Mouse (Mus musculus): ENCODE measurements around the gene Sema5b. TPM values are rescaled to one million over a fixed set of nuclear protein-coding genes. Genes with fewer than 3 reads are reported as not detected.

Gene Sema5b
- total RNA-seq (2021) = 10 to 100 TPM in 1 of 2 experiments, 1 to 10 TPM in 1; 3.3 to 14.8 TPM
- long read RNA-seq, experiment 1, full-length matches to known transcripts = 1 of 4 reads
- long read RNA-seq, experiment 1, partial matches to known transcripts = 1 of 4 reads
- long read RNA-seq, experiment 1, other reads (novel, unspliced or antisense) = 2 of 4 reads
- long read RNA-seq, experiment 2, partial matches to known transcripts = 3 of 4 reads
- long read RNA-seq, experiment 2, other reads (novel, unspliced or antisense) = 1 of 4 reads

DNA sequence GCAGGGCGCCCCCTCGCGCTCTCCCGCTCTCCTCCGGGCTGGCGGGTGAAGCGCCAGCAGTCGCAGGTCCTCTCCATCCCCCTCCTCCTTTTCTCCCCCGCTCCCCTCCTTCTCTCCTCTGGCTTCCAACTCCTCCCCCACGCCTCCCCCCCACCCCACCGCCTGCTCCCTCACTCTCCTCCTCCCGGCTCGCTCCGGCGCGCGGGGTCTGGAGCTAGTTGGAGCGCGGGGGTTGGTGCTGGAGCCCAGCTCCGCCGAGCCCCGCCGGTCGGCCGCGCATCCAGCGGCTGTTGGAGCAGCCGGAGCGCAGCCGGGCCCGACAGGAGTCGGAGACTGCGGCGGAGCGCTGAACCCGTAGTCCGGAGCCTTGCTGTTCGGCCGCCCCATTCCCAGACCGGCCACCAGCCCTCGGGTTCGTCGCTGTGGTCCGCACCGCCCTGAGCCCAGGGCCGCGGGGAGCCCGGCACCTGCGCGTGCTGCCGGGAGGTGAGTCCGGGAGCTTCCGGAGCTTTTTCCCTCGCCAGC lies at the start of gene Sema5b:
Sema5b (plus strand) TSS at position 29 of the 525 bp plus-strand sequence.
- peak in 1 of 2 experiments; percentile 75 for DNase-seq

DNA sequence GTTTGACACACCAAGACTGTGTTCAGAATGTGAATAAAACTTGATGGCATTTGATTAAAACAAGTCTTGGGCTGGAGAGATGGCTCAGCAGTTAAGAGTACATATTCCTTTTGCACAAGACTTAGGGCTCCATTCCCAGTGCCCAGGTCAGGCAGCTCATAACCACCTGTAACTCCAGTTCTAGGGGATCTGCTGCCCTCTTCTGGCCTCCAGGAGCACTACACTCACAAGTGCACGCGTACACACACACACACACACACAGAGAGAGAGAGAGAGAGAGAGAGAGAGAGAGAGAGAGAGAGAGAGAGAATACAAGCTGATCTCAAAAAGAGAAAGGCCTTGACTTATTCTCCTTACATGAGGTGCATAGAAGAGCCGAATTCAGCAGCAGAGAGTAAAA lies 40.6 kb upstream of the Sema5b start:
- DNase-seq = no peak

DNA sequence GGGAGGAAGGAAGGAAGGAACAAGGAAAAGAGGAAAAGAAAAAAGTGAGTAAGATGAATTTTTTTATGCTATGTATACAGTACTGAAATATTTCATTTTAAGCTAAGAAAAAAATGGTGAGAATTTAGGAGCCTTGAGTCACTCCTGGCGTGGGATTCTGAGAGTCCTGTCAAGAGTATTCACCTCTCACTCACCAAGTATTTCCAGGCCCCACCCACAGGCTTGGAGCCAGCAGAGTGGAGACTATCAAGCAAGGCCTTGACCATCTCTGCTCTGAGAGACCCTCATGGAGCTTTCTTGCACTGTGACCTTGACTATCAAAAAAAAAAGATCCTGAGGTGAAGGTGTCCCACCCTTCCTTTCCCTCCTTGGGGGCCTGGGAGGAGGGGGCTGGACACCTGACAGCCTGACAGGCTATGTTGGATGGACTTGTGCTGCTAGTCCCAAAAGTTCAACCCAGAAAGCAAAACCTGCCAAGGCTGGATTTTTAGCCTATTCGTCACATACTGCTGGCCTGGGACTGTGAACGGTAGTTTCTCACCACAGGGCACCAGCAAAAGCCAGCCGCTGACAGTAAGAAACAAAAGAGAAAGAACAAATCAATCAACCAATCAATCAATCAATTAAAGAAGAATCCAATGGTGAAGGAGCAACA lies 39.7 kb upstream of the Sema5b start:
- no peak for DNase-seq

DNA sequence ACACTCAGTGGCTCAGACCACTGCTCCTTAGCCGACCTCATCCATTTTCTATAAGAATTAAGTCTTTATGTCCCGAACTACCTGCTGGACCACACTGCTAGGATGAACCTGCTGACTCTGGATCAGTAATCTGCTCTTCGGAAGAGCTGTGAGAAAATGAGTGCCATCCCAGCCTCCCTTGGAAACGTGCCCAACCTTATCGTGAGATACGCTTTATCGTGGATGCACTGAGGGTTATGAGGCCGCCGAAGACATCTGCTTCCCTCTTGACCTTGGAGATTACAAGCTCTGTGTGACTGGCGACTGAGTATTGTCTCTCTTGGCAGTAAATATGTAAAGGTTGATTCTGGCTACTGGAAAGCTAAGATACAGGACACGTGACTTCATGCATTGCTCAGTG lies 38.5 kb upstream of the Sema5b start:
- no peak for DNase-seq

DNA sequence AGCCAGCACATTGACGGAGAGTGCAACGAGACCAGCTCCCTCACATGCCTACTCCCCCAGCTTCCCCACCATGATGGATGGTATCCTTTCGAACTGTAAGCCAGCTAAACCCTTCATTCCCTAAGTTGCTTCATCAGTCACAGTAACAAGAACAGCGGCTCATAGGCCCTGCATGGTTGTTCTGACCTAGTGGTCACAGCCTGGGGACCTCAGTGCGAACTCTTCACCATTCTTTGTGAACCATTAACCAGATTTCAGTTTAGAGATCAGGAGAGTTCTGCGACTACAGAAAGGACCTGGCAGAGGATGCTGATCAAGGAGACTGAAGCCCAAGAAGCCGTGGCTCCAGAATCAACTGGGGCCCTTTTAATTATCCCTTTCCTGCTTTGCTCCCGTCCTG lies 36.7 kb upstream of the Sema5b start:
- no peak for DNase-seq

DNA sequence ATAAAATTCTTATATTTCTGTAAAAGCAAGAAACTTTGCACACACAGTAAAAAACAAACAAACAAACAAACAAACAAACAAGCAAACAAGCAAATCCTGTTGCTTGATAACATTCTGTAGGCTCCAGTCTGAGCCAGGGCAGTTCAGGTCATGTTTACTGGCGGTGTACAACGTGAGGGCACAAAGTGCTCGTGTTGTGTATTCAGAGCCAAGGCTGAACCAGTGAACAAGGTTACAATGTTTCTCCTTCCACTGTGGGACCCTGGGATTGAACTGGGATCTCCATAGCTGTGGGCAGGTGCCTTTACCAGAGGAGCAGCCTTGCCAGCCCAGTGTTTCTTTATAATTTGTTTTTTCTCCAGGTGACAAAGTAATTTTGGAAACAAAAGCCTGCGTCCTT lies 35.2 kb upstream of the Sema5b start:
- no peak for DNase-seq

DNA sequence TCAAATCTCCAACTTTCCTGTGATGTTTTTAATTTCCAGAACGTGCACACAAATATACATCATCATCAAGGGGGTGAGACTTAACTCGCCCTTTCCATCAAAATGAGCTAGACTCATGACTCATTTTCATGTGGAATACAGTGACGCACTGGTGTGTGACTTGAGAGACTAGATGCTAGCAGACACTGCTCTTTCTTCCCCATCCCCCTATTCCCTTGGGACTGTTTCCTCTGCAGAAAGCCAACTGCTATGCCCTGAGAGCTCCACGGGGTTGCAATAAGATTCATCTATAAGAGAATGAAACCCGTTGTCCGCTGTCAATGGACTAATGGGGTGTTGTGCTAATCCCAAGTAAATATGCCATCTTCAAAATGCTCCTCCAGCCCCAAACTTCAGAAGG lies 32.4 kb upstream of the Sema5b start:
- DNase-seq = no peak

DNA sequence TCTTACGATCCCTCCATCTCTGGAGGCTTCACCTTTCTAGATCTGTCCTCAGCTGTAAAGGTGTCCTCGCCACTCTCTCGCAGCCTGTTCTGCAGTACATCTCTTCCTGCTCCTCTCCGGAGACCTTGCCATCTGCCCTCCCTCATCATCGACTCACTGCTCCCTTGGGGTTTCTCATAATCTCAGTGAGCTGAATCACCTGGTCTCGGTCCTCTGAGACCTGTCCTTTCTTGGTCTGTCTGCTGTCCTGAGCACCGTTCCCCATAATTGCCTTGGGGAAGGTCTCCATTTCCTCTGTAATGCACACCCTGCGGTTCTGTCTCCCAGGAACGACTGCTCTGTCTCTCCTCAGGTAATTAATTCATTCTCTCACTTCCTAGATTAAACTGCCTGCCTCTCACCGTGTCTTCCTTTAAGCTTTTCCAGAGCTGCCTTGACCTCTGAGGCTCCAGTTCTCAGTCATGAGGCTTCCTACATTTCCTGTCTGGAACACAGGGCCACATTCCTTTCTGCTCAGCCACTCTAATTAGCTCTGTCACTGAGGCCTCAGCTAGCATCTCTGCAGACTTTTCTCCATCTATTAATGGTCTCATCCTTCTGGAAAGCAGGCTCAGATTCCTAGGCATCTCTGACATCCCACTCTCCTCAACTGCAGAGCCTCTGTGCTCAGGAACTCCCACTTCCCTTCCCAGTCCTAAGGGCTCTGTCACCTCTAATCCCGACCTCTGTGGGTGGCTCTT lies 31.4 kb upstream of the Sema5b start:
- no peak for DNase-seq

DNA sequence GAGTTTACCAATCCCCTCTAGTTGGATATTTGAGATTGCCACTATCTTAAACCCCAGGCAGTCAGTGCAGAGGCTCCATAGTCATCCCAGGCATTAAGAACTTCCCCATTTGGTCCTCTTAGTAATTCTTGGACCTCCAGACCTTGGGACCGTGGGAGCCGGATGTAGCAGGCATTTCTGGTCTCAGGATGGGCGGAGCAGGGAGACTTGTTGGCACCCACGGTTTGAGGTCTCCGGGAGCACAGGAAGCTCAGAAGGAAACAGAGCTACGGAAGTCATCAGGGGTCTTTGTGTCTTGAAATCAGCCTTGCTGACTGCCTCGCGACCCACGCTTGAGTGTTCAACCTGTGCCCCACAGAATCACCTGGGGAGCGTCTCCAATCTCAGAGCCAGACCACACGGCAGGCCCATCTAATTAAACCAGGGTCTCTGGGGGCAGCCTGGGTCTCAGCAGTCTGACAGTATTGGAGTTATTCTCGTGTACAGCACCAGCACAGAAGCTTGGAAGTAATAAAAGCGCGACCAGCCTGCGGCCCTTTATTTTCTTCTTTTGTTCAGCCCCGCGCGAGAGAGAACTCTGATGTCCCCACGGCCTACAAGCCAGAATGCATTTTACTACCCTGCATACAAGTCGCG lies 24.9 kb upstream of the Sema5b start:
- DNase-seq = peak; percentile 32 to 33

DNA sequence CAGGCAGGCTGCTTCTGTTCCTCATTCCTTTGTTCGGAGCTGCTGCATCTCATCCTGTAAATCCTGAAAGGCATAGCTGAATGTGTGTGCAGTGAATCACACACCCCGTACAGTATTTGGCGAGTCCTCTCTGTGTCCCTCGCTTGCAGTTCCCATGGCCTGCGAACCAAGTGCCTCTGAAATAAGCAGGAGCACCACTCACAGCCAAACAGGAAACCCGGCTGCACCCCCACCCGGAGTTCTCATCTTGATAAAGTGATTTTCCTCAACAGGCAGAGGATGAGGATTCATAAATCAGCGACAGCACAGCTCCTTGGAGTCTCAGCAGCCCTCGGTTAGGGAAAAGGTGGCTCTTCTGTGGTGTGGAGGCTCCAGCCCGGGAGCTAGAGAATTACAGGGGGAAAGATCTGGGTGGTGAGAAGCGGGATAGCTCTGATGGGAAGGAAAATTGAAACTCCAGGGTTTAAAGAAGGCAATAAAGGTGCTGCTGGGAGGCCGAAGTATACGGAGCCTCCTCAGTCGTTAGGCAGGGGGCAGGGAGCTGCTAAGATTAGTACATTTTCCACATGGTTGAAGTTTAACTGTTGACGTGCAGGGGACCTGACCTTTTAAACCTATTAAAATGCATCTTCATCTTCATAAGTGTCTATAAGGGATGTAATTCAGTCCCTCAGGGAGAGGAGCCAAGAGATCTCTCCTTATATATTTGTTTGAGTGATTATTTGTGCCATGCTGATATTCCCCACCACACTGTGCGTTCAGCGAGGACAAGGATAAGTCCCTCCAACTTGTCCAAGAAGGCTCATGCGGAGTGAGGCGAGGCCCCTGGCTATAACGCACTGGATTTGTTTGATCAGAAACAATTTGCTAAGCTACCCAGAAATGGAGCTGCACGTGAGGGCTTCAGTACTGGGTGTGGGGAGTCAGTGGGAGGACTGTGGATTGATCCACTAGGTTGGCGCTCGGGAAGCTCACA lies 22.7 kb upstream of the Sema5b start:
- DNase-seq = peak; percentile 47 to 68

DNA sequence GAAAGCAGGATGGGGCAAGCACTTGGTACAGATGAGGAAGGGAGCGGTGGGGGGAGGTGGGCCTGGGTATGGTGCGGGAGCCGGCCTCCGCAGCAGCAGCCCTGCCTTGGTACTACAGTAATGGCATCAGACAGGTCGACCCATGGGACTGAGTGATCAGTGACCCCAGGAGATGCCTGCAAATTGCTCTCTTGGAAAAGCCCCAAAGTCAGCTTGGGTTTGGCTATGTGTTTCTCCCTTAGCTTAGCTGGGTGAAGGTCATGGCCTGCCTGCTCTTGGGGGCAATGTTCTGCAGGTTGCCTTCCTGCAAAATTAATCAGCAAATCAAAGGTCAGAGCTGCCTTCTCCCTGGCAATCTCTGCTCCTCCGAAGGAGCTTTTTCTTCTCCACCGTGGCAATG lies 21.7 kb upstream of the Sema5b start:
- DNase-seq = peak in 1 of 2 experiments; percentile 15

DNA sequence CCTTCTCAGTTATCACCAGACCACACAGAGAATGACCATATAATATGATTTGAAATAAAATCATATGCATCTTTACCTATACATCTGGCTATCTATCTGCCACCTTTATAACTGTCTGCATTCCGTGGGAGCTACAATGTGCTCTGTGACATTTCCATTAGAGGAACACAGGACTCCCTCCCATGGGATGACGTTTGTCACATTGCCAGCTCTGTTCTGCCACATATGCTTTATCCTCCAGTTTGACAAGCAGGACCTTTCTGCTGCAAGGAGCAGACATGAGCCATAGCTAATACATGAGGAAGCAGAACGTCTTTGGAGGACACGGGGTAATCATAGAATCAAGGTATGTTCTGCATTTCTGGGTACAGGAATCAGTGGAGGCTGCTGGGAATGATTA lies 16.7 kb upstream of the Sema5b start:
- no peak for DNase-seq

DNA sequence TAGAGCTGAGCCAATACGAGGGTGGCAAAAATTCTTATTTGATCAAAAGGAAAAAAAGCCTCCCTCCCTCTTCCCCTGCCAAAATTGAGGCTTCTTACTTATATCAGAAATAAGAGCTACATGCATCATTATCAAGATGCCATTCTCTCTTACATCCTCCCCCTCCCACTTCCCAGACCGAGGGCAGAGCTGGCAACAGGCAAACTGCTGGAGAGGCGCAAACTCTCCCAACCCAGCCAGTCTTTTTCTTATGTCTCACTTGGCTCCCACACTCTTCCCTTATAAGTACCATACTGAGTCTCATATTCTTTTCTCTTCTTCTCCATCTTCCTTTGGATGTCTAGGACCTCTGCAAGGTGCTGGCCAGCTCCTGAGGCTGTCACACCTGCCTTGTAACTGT lies 6.3 kb upstream of the Sema5b start:
- no peak for DNase-seq

DNA sequence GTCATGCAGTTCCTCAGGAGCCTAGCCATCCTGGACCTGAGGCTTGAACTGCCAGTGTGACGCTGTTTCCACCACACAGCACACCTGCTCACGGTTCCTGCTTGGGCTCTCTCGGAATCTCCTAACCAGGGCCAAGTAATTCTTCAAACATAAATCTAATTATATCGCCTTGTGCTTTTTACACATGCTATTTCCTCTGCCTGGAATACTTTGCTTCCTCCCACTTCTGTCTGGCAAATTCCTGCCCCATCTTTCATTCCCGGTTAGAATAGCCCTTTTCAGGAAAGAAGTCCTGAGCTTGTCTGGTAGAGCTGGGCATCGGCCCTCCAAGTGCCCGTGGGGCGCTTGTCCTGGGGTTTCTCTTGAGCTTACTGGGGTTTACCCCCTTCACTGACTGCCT lies 3.3 kb upstream of the Sema5b start:
- DNase-seq = no peak

DNA sequence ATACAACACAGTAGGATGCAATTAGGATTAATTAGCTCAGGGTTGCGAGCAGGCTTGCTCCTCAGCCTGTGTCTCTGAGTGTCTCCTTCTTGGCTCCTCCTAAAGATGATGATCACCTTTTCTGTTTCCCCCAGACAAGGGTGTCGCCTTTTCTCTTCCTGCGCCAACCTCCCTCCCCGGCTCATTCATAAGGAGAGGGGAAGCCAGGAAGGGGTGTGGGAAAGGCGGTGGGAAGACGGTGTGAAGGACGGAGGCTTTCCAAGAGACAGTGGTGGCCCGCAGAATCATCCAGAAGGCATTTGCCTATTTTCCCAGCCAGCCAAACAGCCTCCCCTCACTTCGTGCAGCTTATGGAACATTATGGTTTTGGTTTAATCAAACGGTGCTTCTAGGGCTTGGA lies 1.9 kb upstream of the Sema5b start:
- peak; percentile 7 to 22 for DNase-seq

DNA sequence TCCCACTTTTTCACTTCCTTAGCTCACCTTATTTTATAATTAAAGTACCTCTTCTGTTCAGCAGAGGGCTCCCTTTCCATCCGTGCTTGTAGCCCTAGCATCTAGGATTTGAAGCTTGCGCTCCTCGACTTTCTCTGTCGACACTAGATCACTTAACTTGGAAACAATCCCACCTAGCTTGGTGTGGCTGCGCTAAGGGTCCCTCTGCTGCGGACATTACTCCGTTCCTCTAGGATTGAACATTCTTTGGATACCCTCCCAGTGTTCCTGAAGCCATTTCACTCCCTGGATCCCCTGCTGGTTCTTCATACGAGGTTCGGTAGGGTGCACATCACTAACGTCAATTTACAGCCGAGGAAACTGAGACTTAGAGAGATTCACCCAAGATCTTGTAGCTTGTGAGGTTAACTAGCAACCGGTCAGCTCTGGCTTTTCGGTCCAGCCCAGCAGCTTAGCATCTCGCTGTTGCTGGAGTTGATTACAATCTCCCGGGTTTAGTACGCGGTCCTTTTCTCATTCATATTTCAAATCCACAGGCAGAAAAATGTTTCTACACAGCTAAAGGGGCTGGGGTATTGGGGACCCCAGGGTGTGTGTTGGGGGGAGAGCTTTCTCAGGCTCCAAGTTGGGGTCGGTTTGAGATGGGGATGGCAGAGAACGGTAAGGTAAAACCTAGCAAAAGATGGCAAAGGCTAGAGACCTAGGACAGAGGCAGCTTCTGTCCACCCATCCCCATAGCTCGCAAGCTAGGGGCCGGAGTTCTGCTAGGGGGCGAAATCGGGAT lies 420 bp upstream of the Sema5b start:
- peak; percentile 51 to 65 for DNase-seq

DNA sequence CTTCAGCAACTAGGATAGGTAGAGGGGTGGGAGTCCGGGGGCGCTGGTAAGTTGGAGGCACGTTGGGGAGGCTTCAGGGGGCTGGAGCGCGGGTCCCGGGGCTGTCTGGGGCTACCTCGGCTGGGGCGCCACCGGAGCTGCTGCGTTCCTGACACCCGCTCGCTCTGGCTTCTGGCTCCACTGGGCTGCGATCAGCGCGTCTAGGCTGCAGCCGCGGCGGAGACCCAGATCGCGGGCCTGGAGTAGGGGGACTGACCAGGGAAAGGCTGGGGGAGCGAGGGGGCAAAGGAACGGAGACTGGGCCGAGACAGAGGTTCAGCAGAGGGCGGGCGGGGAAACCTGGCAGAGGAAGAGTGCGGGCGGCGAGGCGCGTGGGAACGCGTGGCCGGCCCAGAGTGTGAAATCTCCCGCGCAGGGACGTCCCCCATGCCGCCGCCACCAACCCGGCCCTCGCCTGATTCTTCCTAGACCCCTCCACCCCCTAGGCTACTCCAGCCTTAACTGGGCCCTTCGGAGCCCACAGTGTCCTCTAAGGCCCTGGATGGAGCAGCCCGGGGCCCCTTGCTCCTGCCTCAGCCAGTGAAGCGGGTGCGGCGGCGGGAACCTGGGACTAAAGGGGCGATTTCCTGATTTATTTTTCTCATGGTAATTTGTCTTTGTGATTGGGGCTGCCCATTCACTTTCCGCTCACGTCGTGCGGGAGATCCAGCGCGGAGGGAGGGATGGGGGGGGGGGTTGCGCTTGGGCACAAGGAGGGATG lies 896 bp downstream of the Sema5b start:
- DNase-seq = peak; percentile 39 to 57

DNA sequence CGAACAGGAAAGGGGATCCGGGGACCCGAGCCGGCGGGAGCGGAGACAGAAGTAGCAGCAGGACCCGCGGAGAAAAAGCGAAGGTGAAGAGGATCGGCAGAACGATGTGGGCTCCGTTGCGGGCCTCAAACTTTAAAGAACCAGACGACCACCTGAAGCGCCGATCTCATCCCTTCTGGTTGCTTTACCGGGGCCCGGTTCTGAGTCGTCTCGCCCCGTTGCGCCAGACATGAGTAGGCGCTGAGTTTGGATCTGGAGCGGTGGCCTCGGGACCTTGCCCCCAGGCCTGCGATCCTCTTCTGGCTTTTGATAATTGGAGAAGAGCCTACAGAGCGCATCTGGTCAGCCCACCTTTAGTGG lies 1.5 kb downstream of the Sema5b start:
- DNase-seq = peak in 1 of 2 experiments; percentile 5

DNA sequence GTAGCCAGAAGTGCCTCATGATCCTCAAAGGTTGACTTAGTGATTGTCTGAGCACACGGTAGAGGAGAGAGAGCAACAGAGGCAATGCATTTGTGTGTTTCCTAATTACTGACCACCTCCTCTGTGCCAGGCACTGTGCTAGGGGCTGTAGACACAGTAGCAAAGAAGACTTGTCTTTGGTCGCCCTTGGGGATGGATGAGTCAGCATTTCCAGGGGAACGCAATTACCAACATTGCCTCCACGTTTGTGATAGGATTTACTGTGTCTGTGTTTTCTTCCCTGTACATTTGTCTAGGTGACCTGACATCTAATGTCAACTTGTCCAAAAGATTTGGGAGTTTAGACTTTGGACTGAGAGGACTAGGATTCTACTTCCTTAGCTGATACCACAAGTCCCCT lies 4.8 kb downstream of the Sema5b start:
- peak; percentile 28 to 30 for DNase-seq

DNA sequence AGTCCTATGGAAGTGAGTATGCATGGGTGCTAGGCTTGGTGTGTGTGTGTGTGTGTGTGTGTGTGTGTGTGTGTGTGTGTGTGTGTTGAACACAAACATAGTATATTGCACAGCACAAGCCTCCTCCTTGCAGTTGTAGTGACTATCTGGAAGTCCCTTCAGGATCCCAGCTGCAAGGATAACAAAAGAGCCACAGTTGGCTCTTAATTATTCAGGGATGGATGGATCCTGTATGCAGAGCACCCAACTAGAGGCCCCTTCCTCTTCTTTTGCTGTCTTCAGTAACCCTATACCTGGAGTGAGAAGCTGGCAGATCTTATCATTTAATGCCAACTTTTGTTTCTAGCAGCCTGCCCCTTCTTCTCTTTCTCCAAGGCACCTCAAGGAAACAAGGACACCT lies 7.0 kb downstream of the Sema5b start:
- no peak for DNase-seq

Data from adrenal gland, postnatal 36 days (tissue).